Mouse (Mus musculus) kidney, adult 8-10 months (tissue): Measurements from ENCODE around the gene R3hdm4.
"Not testable (repeated sequence)": the region's sequence is repeated elsewhere in the genome, so short reads cannot be mapped to it uniquely, and the experiment has no call there.

ENCODE experiments used
- DNase-seq, 2 experiments: peaks; one replicate each; pipeline ENCODE4 v3.0.0; 2022

R3hdm4 gene

DNA sequence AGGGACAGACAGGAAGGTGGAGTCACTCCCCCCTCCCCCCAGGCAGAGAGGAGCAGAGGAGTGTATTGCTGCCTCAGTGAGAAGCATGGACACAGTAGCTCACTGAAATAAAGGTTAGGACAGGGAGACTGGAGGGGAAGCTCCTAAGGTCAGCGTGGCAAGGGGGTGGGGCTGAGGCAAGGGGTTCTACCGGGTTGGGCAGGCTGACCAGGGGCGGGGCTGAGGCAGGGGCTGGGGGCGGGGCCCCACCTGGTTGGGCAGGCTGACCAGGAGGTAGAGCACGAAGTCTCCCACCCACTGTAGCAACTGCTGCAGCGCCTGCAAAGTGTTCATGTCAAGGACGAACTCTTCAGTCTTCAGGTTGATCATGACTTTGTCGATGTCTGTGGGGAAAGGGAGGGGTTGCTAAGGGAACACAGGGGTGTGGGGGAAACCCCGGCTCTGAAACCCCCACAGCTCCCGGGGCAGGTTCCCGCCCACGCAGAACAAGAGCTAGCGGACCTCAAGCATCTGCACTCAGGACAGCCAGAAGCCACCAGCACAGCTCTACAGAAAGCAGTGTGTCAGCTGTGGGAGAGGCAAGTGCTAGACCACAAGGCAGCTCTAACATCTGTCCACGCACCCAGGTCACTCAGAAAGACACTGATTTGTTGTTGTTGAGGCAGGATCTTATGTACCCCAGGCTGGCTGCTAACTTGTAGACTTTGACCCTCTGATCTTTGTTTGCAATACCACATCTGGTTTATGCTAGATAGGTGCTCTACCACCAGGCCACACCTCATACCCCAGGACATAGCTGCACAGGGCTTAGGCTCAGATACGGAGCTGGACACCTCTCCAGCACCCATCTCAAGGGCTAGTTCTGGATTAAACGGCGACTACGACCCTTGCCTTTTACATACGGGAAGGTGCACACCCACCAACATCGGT lies 23.4 kb downstream of the R3hdm4 start:
- DNase-seq, result no peak

DNA sequence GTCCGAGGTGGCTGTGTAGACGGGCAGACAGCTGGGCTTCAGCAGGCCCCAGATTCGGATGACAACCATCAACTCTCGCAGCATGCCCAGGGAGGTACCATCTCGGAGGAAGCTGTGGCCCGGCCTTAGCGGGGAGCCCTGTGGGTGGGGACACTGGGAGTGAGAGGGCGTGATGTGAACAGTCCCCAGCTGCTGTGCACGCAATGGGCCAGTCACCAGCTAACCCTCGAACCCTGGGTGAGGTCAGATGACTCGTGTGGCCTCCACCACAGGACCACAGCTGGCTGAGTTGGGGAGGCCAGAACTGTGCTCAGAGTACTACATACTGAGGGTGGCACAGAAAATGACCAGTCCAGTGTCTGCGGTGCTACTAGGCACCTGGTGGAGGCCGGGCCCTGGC lies 24.2 kb downstream of the R3hdm4 start:
- no peak for DNase-seq

DNA sequence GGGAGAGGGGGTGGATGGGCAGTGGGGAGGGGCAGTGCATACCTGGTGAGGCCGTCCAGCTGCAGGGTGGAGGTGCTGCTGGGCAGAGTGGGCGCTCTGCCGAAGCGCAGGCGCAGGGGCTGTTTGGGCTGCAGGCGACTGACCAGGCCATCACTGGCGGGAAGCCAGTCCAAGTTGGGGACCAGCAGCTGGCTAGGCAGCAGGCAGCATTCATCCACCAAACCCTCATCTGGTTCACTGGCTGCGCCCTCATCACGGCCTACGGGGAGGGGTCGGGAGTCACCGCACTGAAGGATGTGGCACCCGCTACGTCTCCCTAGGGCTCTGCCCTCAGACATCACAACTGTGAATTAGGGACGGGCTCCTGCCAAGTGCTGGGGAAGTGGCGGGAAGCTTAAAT lies 24.7 kb downstream of the R3hdm4 start:
- no peak for DNase-seq

DNA sequence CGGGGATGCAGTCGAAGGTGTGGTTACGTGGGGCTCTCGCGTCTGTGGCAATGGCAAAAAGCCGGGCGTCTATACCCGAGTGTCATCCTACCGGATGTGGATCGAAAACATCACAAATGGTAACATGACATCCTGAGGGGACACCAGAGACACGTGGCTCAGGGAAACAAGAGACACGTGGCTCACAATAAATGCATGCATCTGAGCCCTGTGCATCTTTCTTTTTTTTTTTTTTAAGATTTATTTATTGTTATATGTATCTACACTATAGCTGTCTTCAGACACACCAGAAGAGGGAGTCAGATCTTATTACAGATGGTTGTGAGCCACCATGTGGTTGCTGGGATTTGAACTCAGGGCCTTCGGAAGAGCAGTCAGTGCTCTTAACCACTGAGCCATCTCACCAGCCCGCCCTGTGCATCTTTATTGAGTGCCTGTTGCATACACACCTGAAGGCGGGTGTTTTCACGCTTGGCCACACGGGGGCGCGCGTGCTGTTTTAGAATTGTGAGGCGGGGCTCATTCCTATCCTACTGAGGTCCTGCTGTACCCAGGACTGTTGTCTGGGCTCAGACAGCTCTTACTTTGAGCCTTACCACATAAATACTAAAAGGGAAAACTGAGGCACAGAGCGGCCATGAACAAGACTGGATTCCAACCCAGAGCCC lies 28.4 kb downstream of the R3hdm4 start:
- peak; percentile 70 to 84 for DNase-seq

GRCm38 (mm10) chr10:79890670-79891069 lies 30.3 kb downstream of the R3hdm4 start, which contains the start of gene Cfd:
Gene Cfd (plus strand): TSS chr10:79890853.
- DNase-seq, result no peak

GRCm38 (mm10) chr10:79889386-79889785 lies 31.6 kb downstream of the R3hdm4 start:
- DNase-seq, result peak in 1 of 2 experiments; percentile 64

- DNase-seq, result no peak
Measured at GRCm38 (mm10) chr10:79886611-79887010, 34.4 kb downstream of the R3hdm4 start.

DNA sequence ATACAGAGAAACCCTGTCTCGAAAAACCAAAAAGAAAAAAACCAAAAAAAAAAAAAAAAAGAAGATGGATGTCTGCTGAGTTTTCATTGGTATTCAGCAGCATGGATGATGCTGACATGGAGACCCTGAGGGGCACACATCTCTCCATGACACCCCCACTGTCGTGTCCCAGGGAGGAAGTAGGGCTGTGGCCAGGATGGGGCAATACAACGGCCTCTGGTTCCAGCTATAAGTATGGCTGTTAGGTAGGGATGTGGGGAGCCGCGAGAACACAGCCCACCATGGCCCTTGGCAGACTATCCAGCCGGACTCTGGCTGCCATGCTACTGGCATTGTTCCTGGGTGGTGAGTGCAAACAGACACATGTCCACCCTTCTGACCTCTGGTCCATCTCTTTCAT lies 35.0 kb downstream of the R3hdm4 start, which contains the start of gene Elane:
Gene Elane (plus strand): TSS at position 194 of the 400 bp plus-strand sequence.
- no peak for DNase-seq

GRCm38 (mm10) chr10:79884938-79885337 lies 36.1 kb downstream of the R3hdm4 start:
- not testable (repeated sequence) for DNase-seq

GRCm38 (mm10) chr10:79884446-79884845 lies 36.6 kb downstream of the R3hdm4 start:
- DNase-seq, result peak; percentile 87 to 88

DNA sequence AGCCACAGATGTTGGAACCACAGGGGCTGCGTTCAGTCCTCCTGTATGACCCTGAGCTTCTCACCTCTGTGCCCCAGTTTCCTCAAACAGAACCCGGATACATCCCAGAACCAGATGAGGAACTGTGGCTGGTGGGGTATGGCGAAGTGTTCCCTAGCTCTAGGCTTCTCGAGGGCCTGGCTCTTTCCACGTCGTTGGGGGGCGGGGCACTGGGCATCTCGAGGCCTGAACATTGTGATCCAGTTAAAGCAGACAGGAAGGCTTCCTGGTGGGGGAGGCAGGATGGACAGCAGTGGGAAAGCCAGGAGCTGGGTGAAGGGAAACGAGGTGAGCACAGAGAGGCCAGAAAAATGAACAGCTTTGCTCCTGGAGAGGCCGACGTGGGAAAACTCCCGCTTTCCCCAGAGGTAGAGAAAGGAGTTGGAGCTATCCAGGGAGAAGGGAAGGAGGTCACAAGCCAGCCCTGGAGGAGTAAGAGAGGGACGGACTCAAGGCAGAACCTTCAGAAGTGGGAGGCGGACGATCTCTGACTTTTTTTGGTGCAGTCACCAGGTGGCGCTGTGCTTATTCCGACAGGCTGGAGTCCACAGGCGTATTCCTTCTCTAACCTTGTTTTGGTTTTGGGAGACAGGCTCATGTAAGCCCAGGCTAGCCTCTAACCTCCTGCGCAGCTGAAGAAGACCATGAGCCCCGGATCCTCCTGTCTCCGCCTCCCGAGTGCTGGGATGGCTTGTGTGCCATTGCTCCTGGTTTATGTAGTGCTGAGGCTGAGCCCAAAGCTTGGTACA lies 37.5 kb downstream of the R3hdm4 start:
- DNase-seq, result peak; percentile 79 to 87

DNA sequence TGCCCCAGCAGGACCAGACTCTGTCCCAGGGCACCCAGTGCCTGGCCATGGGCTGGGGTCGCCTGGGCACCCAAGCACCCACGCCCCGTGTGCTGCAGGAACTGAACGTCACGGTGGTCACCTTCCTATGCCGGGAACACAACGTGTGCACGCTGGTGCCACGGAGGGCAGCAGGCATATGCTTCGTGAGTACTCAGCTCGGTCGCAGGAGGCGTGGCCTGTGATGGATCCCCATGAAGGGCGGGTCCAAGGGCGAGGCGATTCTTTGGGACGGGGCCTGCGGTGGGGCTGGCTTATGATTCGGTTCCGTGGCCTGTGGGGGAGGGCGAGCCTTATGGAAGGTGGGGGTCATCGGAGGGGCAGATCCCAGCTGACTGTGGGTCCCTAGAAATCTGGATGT lies 39.0 kb downstream of the R3hdm4 start:
- no peak for DNase-seq

DNA sequence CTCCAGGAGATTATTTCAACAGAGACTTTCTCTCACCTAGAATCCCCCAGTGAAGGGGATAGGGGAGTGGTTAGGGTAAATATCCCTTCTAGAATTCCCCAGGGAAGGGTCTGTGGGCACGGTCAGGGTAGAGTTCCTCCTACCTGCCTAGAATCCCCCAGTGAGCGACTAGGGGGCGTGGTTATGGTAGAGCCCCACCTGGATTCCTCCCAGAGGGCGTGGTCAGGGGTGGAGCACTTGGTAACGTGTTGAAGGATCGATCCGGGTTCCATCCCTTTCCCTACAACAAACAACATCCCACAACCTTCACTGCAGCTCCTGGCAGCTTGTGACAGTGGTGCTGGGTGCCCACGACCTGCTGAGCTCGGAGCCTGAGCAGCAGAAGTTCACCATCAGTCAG lies 40.3 kb downstream of the R3hdm4 start:
- DNase-seq, result no peak

DNA sequence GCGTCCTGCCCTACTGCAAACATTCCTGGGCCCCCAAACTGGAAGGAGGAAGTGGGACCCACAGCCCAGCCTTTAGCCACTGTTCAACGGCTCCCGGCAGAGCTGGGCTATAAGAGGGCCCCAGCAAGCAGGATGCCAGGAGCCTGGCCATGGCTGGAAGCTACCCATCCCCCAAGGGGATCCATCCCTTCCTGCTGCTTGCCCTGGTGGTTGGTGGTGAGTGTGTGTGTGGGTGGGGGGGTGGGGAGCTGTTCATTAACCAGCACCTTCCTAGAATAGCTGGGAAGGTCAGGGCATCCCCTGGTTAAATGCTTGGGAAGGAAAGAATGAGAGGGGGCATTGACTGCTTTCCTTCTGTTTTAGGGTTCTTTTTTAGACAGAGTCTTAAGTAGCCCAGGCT lies 41.5 kb downstream of the R3hdm4 start:
- no peak for DNase-seq

GRCm38 (mm10) chr10:79877757-79878156 lies 43.3 kb downstream of the R3hdm4 start:
- DNase-seq, result peak; percentile 61 to 67

DNA sequence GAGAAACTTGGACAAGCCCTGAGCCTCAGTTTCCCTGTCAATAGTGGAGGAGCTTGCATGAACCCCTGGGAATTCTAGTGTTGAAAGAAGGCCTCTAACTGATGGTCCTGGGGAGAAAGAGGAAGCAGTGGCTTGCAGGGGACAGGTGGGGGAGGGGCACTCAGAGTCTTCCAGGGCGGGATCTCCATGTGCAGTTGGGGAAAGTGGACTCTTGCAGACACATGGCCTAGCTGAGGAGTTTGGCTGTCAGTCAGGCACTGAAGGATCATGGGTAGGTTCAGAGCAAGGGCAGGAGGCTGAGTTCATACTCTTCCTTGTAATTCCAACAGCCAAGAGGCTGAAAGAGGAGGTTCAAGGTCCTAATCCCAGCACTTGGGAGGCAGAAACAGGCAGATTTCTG lies 43.8 kb downstream of the R3hdm4 start:
- DNase-seq, result no peak

DNA sequence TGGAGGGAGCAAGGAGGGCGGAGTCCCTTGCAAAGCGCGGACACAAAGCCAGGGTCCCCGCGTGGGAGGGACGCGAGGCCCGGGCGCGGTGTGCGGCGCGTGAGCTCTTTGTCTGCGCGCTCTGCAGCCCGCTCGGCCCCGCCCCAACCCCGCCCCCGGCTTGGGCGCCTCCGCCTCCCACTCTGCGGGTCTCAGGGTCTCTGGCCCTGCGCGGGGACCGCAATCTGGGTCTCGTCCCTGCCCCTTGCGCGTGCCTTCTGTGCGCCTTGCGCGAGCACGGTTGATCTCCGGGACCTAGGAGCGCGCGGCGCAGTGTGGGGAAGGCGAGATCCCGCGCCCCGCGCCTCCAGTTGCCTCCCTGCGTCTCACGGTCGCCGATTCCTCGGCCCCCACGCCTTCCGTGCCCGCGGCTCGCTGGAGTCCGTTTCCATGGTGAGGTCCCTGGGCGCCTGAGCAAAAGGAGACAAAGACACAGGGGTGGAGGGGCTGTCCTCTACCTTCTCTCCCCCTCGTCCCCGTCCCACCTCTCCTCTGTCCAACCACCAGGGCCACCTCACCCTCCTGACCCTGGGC lies 46.6 kb downstream of the R3hdm4 start, which contains the start of the genes Prtn3 and Plppr3:
Gene Prtn3 (plus strand): TSS at position 187 of the 573 bp plus-strand sequence.
Gene Plppr3 (minus strand): TSS at position 345 of the 573 bp plus-strand sequence.
- DNase-seq, result no peak

GRCm38 (mm10) chr10:79873715-79874289 lies 47.2 kb downstream of the R3hdm4 start:
- no peak for DNase-seq

GRCm38 (mm10) chr10:79873313-79873712 lies 47.7 kb downstream of the R3hdm4 start:
- no peak for DNase-seq

- no peak for DNase-seq
Measured at GRCm38 (mm10) chr10:79872862-79873261, 48.1 kb downstream of the R3hdm4 start.

GRCm38 (mm10) chr10:79871845-79872244 lies 49.2 kb downstream of the R3hdm4 start:
- DNase-seq, result no peak

- DNase-seq, result no peak
Measured at GRCm38 (mm10) chr10:79866601-79867000, 54.4 kb downstream of the R3hdm4 start.
